Mouse (Mus musculus) layer of hippocampus, postnatal 14 days (tissue): ENCODE results near the gene Maz. TPM values are rescaled to one million over a fixed set of nuclear protein-coding genes. Genes with fewer than 3 reads are reported as not detected.

ENCODE experiments used
- DNase-seq, 2 experiments: peaks; one replicate each; pipeline ENCODE4 v3.0.0; 2021 to 2022; ENCODE audit warnings: low spot score in 2 of 2, mixed read lengths in 1 of 2
- total RNA-seq, 2 experiments: library from RNA; stranded (reverse); gene quantifications; 2 replicates each; pipeline ENCODE4 v1.2.3; 2021

The Maz gene
- total RNA-seq, 2 experiments from 2014 or later = 270 to 285 TPM

DNA sequence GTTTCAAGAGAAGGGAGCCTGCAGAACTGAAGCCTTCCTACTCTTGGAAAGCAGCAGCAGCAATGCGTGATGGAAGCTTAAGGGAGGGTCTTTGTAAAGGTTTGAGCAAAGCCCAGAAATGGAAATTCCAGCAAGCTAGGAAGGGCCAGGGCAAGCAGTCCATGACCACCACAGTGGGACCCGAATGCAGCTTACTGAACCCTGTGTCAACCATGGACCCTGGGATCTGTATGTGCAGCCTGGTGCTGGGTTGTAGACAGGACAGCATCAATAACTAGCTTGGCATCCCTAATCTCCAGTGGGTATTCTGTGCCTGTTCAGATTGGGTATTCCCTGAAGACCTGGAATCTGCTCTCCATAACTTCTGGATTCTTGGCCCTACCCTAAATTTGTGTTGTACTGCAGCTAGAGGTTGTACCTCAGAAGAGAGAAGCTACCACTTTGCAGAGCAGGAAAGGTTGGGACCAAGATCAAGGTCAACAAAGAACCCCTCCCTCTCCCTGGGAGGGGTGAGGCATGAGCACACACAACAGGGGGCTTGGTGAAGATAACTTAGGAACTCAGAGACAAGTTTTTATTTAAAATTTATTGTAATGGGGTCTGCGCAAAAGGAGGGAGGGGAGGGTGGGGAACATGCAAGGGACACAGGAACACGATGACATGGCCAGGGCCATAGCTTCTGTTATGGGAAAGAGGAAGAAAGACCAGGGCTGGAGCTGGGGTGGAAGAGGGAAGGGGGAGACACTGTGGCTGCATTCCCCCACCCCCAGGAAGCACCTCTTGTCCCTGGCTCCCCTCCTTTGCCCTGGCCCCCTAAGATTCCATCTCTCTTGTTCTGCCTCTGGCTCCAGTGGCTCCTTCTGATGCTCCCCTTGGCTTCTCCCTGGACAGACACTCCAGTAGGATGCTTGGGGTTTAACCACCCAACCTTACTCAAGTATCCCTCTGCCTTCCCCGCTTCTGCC lies 5.0 kb downstream of the Maz start:
- no peak for DNase-seq

GRCm38 (mm10) chr7:127020901-127021562 lies 5.8 kb downstream of the Maz start, which contains the start of the genes Gm42742 and Prrt2:
Gene Gm42742, minus strand, starts transcription at chr7:127021097.
Gene Prrt2, minus strand, starts transcription at chr7:127021211.
- peak in 1 of 2 experiments; percentile 69 for DNase-seq

DNA sequence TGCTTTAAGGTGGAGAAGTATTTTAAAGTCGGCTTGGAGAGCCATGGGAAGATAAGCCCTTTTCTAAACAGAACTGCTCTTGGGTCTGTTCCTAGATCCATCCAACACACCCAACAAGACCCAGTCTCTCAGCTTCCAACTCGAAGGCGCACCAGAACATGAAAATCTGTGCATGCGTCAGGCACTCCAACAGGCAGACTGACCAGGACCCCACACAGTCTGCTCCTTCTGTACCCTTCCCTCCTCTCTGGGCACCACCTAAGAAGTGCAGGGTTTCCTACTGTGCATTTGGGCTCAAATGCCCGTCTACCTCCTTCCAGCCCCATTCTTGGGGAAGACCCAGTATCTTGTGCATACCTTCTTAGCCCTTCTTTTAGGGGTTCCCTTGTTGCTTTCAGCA lies 6.3 kb downstream of the Maz start:
- no peak for DNase-seq

- no peak for DNase-seq
Measured at GRCm38 (mm10) chr7:127020031-127020430, 6.8 kb downstream of the Maz start.

- DNase-seq = no peak
Measured at GRCm38 (mm10) chr7:127019306-127019960, 7.4 kb downstream of the Maz start.

DNA sequence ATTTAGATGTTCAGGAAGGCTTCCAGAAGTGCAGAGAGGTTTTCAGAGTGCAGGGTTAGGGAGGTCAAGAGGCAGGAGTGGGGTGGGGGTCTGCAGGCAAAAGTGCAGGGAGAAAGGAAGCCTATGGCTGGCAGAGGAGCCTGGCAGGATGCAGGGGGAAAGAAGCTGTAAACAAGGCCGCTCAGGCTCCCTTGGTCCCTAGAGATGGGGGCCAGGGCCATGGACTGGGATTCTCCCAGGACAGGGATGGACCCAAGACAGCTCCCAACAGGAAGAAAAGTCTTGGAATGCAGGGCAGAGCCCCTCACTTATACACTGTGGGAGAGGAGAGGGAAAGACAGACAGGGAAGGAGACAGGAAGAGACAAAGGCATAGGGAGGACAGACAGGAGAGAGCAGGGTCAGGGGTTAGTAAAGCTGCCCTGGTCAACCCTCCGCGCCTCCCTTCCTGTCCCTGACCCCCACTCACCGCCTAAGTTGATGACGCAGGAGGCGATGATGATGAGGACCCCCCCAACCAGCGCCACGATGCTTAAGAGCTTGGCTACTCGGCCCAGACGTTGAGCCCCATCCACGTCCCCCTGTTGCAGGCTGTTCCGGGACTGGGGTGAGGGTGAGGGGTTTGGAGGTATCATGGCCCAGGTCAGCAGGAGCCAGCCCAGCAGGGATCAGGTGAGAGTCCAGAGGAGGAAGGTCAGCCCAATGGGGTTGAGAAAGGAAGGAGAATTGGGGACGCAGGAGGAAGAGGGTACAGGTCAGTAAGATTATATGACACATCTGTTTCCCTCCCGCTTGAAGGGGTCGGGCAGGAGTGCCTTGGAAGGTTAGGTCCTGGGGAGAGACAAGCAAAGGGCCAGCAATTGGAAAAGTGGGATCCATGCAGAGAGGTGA lies 8.2 kb downstream of the Maz start:
- no peak for DNase-seq

DNA sequence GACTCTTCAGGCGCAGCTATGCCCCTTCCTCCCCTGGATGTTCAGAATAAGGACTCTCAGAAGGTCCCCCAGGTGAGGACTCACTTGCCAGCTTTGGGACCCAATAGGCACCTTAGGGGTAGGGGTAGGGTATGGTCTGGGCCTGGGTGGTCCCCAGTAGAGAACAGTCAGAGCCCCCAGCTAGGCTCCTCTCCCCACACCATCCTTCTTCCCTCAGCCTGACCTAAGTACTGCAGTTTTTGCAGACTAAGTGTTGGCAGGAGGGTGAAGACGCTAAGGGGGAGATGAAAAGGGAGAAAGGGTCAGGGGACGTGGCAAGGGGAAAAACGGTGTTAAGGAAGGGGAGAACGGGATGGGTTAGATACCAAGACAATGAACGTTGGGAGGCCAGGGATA lies 8.9 kb downstream of the Maz start:
- no peak for DNase-seq

- DNase-seq = peak; percentile 97 to 98
Measured at GRCm38 (mm10) chr7:127016971-127017949, 9.6 kb downstream of the Maz start, which contains the start of gene Pagr1a. Gene Pagr1a, minus strand, starts transcription at chr7:127017352.

GRCm38 (mm10) chr7:127016486-127016938 lies 10.3 kb downstream of the Maz start:
- no peak for DNase-seq

- no peak for DNase-seq
Measured at GRCm38 (mm10) chr7:127016481-127016485, 10.6 kb downstream of the Maz start, which contains the start of gene Pagr1b. Gene Pagr1b, minus strand, starts transcription at chr7:127016484.

- DNase-seq = no peak
Measured at GRCm38 (mm10) chr7:127016081-127016480, 10.8 kb downstream of the Maz start.

GRCm38 (mm10) chr7:127014993-127015392 lies 11.8 kb downstream of the Maz start:
- DNase-seq = no peak

- no peak for DNase-seq
Measured at GRCm38 (mm10) chr7:127014320-127014719, 12.5 kb downstream of the Maz start, which contains the start of gene Mvp. Gene Mvp, minus strand, starts transcription at chr7:127014621.

DNA sequence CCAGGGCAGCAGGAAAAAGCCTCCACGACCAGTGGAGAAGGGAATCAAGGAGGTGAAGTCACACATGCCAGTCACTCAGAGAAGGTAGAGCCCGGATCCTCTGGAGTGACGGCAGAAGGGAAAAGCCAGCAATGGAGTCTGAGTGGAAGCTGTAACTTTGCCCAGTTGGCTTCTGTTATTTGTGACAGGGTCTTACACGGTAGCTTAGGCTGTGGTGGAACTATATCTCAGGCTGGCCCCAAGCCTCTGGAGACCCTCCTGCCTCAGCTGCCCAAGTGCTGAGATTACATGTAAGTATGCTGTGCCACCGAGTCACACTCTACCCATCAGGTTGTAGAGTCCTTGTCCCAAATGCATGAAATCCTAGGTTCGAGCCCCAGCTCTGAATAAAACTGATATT lies 13.5 kb downstream of the Maz start:
- DNase-seq = no peak

DNA sequence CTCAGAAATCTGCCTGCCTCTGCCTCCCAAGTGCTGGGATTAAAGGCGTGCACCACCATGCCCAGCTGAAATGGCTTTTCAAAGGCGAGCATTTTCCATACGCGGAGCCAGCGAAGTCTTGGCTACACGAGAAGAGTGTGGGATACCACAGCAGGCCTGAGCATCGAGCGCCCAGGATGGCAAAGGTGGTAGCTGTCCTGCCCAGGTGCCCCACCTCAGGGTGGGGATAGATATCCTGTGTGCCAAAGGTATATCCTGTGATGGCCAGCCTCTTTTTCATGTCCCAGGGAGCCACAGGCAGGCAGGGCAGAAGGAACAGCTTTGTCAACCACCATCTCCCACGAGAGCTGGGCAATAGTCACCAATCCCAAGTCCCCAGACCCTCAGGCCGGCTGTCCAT lies 14.0 kb downstream of the Maz start:
- no peak for DNase-seq

GRCm38 (mm10) chr7:127012374-127012773 lies 14.5 kb downstream of the Maz start:
- no peak for DNase-seq

DNA sequence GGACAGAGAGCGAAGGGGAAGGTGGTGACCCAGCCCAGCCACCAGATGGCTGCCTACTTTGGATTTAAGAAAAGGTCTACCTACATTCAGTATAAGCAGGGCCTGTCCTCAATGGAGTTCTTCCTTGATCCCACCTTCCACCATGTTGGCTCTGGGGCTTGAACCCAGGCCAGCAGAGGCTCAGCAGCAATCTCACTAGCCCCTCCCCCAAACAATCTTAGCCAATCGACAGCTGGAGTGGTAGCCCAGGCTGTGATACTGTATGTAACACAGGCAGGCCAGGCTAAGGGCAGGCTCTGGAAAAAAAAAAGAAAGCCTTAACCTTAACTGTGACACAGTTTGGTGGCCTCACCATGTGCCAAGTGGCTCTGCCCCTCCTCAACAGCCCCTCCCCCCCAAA lies 15.1 kb downstream of the Maz start:
- no peak for DNase-seq

DNA sequence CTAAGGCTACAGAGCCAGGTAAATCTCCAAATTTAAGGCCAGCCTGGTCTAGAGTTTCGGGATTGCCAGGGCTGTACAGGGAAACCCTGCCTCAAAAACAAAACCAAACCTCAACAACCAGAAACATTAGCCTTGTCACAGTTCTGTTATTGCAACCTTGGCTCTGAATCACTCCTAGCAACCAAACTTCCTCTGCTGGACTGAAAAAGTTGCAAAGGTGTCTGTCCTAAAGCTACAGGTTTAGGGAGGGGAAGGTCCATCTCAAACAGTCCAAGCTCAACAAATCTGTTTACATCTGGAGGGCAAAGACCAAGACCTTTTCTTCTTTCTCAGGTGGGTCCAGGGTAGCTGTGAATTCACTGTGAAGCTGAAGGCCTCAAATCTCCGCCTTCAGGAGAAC lies 15.8 kb downstream of the Maz start:
- no peak for DNase-seq

DNA sequence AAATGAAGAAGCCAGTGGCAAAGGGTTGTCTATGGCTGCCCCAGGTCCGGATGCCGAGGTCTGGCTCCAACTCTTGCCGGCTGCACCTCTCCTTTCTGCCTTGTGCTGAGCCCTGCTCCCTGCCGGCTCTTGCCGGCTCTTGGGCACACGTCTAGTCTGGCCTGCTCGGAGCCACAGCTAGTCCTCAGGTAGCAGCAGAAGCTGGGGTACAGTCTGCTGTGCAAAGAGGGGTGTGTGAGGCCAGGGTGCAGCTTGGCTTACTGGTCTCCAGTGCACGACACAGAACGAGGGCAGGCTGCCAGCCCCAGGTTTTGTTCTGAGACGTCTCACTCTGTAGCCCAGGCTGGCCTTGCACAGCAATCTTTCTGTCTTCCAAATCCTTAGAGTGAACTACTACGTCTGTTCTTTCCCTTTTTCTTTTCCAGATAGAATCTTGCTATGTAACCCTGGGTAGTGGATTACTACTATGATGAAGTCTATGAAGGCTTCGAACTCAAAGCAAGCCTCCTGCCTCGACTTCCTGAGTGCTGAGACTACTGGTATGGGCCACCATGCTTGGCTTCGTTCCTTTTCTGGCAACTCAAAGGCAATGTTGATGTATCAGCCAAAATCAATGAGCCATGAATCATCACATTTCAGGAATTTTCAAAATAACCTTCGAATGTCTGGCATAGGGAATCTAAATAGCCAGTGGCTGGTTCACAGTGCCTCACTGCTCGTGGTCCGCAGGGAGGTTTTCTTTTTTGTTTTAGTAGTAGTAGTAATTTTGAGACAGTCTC lies 17.3 kb downstream of the Maz start:
- DNase-seq = no peak
